Mouse (Mus musculus) gastrocnemius, adult 2 months (tissue): ENCODE measurements around the gene Polr2c. TPM values are rescaled to one million over a fixed set of nuclear protein-coding genes. Genes with fewer than 3 reads are reported as not detected.

Experiments used
- DNase-seq: peaks from one replicate; pipeline ENCODE4 v3.0.0; 2022
- H3K27ac ChIP-seq: fragments of 200-600 bp; 2 replicates; pipeline ENCODE4 v1.8.1; 2022; ENCODE audit warnings: mild to moderate bottlenecking
- H3K4me3 ChIP-seq: fragments of 200-600 bp; 2 replicates; pipeline ENCODE4 v1.8.1; 2022; ENCODE audit warnings: mild to moderate bottlenecking, moderate library complexity
- CTCF ChIP-seq: fragments of 200-600 bp; IDR thresholded peaks from 2 replicates; pipeline ENCODE4 v1.8.1; 2022; ENCODE audit warnings: antibody characterized with exemption, mild to moderate bottlenecking, moderate library complexity
- intact Hi-C: fragments of 180-260 bp; cut with DNase I; formaldehyde crosslinking; loops from one replicate; pipeline ENCODE4 v1.15.1; 2025
- long read RNA-seq, 2 experiments: library from polyadenylated mRNA; stranded (forward); transcript quantifications; one replicate each; pipeline ENCODE4 v2.0.0; 2021
- total RNA-seq, 2 experiments: library from RNA; stranded (reverse); gene quantifications; 2 replicates each; pipeline ENCODE4 v1.2.3; 2021

Polr2c gene
- total RNA-seq: 10 to 100 TPM; 47.3 to 49.8 TPM
- long read RNA-seq, experiment 1, transcript Polr2c-201 (9 exons, 1,580 nt): major isoform, 79 of 139 reads
- long read RNA-seq, experiment 1, partial matches to known transcripts: 0 of 139 reads
- long read RNA-seq, experiment 1, other reads (novel, unspliced or antisense): 60 of 139 reads
- long read RNA-seq, experiment 2, transcript Polr2c-201 (9 exons, 1,580 nt): major isoform, 82 of 170 reads
- long read RNA-seq, experiment 2, partial matches to known transcripts: 3 of 170 reads
- long read RNA-seq, experiment 2, other reads (novel, unspliced or antisense): 85 of 170 reads

- H3K27ac ChIP-seq: peak within 1 kb of the TSS; percentile 93
- intact Hi-C loops: no loop called here
- peak; percentile 93 for DNase-seq
- no peak; the same call in 1 of the 2 replicates for TF ChIP-seq CTCF
- H3K4me3 ChIP-seq: peak within 1 kb of the TSS; percentile 100
Observed at GRCm38 (mm10) chr8:94857346-94858173, at the start of gene Polr2c. TSS of gene Polr2c (plus strand) at chr8:94857450.

GRCm38 (mm10) chr8:94807506-94807905 is 49.7 kb upstream of the Polr2c start:
- no peak overlapping the region for H3K27ac ChIP-seq
- H3K4me3 ChIP-seq: no peak overlapping the region
- intact Hi-C loops: no loop called here
- no peak for DNase-seq
- no peak for TF ChIP-seq CTCF

GRCm38 (mm10) chr8:94808372-94808771 is 48.9 kb upstream of the Polr2c start:
- TF ChIP-seq CTCF: no peak
- intact Hi-C loops: no loop called here
- H3K4me3 ChIP-seq: no peak overlapping the region
- DNase-seq: no peak
- no peak overlapping the region for H3K27ac ChIP-seq

GRCm38 (mm10) chr8:94810153-94810552 is 47.1 kb upstream of the Polr2c start, which contains the start of gene Ccl17:
TSS of gene Ccl17 (plus strand) at chr8:94810453.
- intact Hi-C loops: loop anchor here (5.0 kb wide), 2 partner anchors 218 to 283 kb away; no protein-coding TSS in a partner anchor
- DNase-seq: no peak
- Histone ChIP-seq H3K27ac (no peak within 1 kb of the TSS), H3K4me3 (no peak within 1 kb of the TSS)
- TF ChIP-seq CTCF: no peak

- no peak overlapping the region for H3K27ac ChIP-seq
- H3K4me3 ChIP-seq: no peak overlapping the region
- DNase-seq: no peak
- no peak for TF ChIP-seq CTCF
- intact Hi-C loops: loop anchor here (5.0 kb wide), 2 partner anchors 219 to 284 kb away; no protein-coding TSS in a partner anchor
Observed at GRCm38 (mm10) chr8:94810855-94811254, 46.4 kb upstream of the Polr2c start.

GRCm38 (mm10) chr8:94811654-94812053 is 45.6 kb upstream of the Polr2c start:
- Histone ChIP-seq H3K27ac (no peak overlapping the region), H3K4me3 (no peak overlapping the region)
- DNase-seq: no peak
- intact Hi-C loops: loop anchor here (1.0 to 5.0 kb wide), 3 partner anchors 107 to 284 kb away; no protein-coding TSS in a partner anchor
- TF ChIP-seq CTCF: no peak

GRCm38 (mm10) chr8:94812645-94813098 is 44.6 kb upstream of the Polr2c start:
- DNase-seq: peak; percentile 80
- H3K27ac ChIP-seq: no peak overlapping the region
- no peak overlapping the region for H3K4me3 ChIP-seq
- TF ChIP-seq CTCF: peak; percentile 83
- intact Hi-C loops: loop anchor here (1.0 to 5.0 kb wide), 3 partner anchors 108 to 285 kb away; no protein-coding TSS in a partner anchor

GRCm38 (mm10) chr8:94814556-94814955 is 42.7 kb upstream of the Polr2c start:
- H3K4me3 ChIP-seq: no peak overlapping the region
- intact Hi-C loops: loop anchor here (5.0 kb wide), 2 partner anchors 222 to 287 kb away; no protein-coding TSS in a partner anchor
- H3K27ac ChIP-seq: no peak overlapping the region
- no peak for DNase-seq
- TF ChIP-seq CTCF: peak; percentile 85

GRCm38 (mm10) chr8:94817933-94818332 is 39.3 kb upstream of the Polr2c start:
- H3K27ac ChIP-seq: no peak overlapping the region
- intact Hi-C loops: no loop called here

GRCm38 (mm10) chr8:94819671-94820179 is 37.5 kb upstream of the Polr2c start:
- DNase-seq: no peak
- Histone ChIP-seq H3K27ac (no peak overlapping the region), H3K4me3 (no peak overlapping the region)
- TF ChIP-seq CTCF: no peak
- intact Hi-C loops: no loop called here

More at GRCm38 (mm10) chr8:94817933-94818332, 39.3 kb upstream of the Polr2c start:
- DNase-seq: no peak
- no peak overlapping the region for H3K4me3 ChIP-seq
- no peak for TF ChIP-seq CTCF

- Histone ChIP-seq H3K4me3 (no peak overlapping the region), H3K27ac (no peak overlapping the region)
- TF ChIP-seq CTCF: no peak
- DNase-seq: peak; percentile 11
- intact Hi-C loops: no loop called here
Observed at GRCm38 (mm10) chr8:94820553-94820952, 36.7 kb upstream of the Polr2c start.

- Histone ChIP-seq H3K4me3 (no peak overlapping the region), H3K27ac (no peak overlapping the region)
- no peak for DNase-seq
- intact Hi-C loops: no loop called here
- TF ChIP-seq CTCF: no peak
Observed at GRCm38 (mm10) chr8:94821381-94821780, 35.9 kb upstream of the Polr2c start.
